Mouse (Mus musculus) adrenal gland, postnatal 36 days (tissue): ENCODE data around the gene Dmp1. TPM values are rescaled to one million over a fixed set of nuclear protein-coding genes. Genes with fewer than 3 reads are reported as not detected.
A peak's percentile ranks its signal among the peaks of the same experiment; 100 is the strongest.

Source experiments
- DNase-seq, 2 experiments: peaks; one replicate each; pipeline ENCODE4 v3.0.0; 2021; ENCODE audit warnings: mixed read lengths in 1 of 2
- long read RNA-seq, 2 experiments: library from polyadenylated mRNA; stranded (forward); transcript quantifications; one replicate each; pipeline ENCODE4 v2.0.0; 2021; ENCODE audit warnings: borderline sequencing depth in 2 of 2
- total RNA-seq, 2 experiments: library from RNA; stranded (reverse); gene quantifications; 2 replicates each; pipeline ENCODE4 v1.2.3; 2021

Gene Dmp1
- not detected for total RNA-seq
- long read RNA-seq, experiment 1: 0 reads
- long read RNA-seq, experiment 2: 0 reads

GRCm38 (mm10) chr5:104202351-104202750, at the start of gene Dmp1:
Gene Dmp1, plus strand, starts transcription at chr5:104202613.
- DNase-seq: peak; percentile 3 to 25

DNA sequence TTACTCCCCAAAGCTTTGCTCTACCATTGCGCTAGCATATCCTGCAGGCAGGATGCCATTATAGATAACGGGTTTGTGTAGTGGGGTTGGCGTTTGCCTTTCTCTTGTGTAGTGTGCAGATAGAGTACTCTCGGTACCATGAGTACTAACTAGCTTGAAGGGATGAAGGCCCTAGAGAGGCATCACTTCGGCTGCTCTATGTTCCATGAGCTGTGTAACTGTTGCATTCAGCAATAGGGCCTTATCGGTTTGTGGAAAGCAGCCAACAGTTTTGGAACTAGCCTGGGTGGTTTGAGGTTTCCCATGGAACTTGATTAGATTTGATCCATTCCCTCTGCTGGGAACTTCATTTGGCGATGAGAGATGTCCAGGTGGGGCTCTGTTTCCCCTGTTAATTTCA, 44.7 kb upstream of the Dmp1 start:
- DNase-seq: no peak

GRCm38 (mm10) chr5:104158332-104159052, 43.9 kb upstream of the Dmp1 start:
- peak; percentile 42 to 47 for DNase-seq

DNA sequence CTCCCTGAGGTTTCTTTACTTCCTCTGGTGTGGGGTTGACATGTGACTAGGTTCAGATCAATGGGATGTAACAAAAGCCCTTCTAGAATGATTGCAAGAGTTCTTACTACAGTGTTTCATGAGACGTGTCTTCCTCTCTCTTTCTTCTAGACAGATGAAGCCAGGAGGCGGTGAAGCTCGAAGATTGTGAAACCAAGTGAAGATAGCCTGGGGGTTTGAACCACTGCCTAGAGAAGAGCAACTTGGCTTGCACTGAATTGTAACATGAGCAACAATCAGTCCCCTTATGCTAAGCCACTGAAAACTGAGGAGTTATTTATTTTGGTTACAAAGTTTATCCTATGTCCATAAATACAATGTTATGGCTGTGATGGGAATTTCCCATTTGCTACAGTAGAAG, 41.8 kb upstream of the Dmp1 start:
- DNase-seq: no peak

- DNase-seq: peak; percentile 17 to 39
Measured at GRCm38 (mm10) chr5:104161390-104161789, 41.0 kb upstream of the Dmp1 start.

- no peak for DNase-seq
Measured at GRCm38 (mm10) chr5:104163536-104163935, 38.9 kb upstream of the Dmp1 start.

GRCm38 (mm10) chr5:104170412-104170811, 32.0 kb upstream of the Dmp1 start, which contains the start of gene Dspp:
Gene Dspp, plus strand, starts transcription at chr5:104170712.
- no peak for DNase-seq

DNA sequence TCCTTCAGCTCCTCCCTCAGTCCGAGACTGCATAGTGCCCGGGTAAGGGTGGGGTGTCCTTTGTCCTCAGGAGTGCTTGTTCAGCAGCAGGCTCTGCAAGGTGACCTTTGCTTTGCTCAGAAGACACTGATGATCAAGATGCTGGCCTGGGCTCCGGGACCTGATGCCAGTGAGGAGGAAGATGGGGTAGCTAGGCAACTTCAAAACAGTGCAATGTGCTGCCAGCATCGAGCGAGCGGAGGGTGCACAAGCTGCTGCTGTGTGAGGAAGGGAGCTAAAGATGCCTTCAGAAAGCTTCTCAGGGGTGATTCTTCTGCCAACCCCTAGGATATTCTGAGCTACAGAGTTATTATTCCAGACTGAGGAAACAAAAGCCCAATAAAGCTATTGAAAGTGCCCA, 29.3 kb upstream of the Dmp1 start:
- DNase-seq: no peak

DNA sequence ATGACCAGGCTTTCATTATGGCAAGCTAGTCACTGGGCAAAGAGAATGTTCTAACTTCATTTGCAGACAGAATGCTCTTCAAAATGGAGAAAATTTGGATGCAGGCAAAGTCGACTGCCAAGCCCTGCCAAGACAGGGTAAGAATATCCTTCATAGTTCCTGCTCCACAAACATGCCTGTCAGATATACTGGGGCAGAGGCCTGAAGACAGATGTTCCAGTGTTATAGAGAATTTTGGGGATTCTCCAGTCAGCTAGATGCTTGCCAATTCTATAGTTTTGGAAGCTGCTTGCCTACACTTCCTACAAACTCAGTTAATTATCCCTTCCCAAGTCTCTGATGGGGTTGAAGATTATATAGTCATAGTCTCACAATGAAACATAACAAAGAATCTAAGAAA, 18.7 kb upstream of the Dmp1 start:
- no peak for DNase-seq

- DNase-seq: no peak
Measured at GRCm38 (mm10) chr5:104187281-104187680, 15.1 kb upstream of the Dmp1 start.

- peak; percentile 9 to 10 for DNase-seq
Measured at GRCm38 (mm10) chr5:104195086-104195485, 7.3 kb upstream of the Dmp1 start.

- no peak for DNase-seq
Measured at GRCm38 (mm10) chr5:104201153-104201950, 1.1 kb upstream of the Dmp1 start.

- DNase-seq: no peak
Measured at GRCm38 (mm10) chr5:104212531-104212930, 10.1 kb downstream of the Dmp1 start.

GRCm38 (mm10) chr5:104218926-104219325, 16.5 kb downstream of the Dmp1 start:
- peak in 1 of 2 experiments; percentile 20 for DNase-seq

GRCm38 (mm10) chr5:104224299-104224698, 21.9 kb downstream of the Dmp1 start:
- DNase-seq: no peak

- DNase-seq: no peak
Measured at GRCm38 (mm10) chr5:104224750-104225149, 22.3 kb downstream of the Dmp1 start.

- no peak for DNase-seq
Measured at GRCm38 (mm10) chr5:104228497-104228896, 26.1 kb downstream of the Dmp1 start.

DNA sequence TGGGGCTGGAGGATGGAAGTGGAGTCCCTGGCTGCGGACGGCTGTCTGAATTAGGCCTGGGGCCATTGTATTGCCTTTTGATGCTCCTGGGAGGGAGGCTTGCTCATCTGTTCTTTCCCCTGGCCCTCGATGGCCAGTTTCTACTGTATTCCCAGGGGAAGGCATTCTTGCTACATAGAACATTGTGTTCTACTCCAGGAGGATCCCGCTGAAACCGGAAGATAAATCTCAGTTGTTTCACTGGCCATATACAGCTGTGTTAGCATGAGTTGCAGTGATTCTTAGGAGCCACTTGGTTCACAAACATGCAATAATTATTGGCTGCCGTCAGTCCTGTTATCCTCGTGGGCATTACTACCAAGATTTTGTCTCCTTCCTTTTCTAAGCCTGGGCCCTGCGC, 34.3 kb downstream of the Dmp1 start:
- no peak for DNase-seq

DNA sequence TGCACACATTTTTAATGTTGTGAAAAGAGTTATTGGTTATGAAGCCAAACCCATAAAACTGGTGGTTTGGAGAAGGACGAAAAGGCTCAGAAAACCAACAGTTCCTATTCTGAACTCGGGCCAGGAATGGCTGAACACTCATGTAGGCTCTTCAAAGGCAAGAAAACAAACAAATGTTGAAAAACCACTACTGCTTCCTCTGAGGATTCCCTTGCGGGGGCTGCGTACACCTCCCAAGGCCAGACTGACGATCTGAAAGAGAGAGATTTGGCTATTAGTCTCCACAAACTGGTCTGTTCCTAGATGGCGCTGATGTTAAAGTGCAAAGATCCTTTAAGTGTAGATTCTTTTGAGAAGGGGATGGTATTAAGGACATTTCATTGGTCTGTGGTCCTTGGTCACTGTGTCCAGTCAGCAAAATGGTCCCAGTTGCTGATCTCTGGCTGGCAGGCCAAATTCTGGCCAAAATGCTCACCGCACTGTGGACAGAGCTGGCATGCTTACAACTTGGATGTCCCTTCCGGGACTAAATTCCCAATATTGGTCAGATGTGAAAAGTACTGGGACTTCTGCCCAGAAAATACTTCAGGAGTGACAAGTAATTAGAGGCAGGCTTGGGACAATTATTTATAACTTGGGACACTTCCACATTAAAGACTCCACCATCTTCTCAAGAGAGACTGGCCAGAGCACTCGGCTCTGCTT, 37.4 kb downstream of the Dmp1 start:
- DNase-seq: peak; percentile 25 to 52

GRCm38 (mm10) chr5:104244261-104244660, 41.8 kb downstream of the Dmp1 start:
- no peak for DNase-seq

GRCm38 (mm10) chr5:104251811-104252210, 49.4 kb downstream of the Dmp1 start:
- DNase-seq: no peak

DNA sequence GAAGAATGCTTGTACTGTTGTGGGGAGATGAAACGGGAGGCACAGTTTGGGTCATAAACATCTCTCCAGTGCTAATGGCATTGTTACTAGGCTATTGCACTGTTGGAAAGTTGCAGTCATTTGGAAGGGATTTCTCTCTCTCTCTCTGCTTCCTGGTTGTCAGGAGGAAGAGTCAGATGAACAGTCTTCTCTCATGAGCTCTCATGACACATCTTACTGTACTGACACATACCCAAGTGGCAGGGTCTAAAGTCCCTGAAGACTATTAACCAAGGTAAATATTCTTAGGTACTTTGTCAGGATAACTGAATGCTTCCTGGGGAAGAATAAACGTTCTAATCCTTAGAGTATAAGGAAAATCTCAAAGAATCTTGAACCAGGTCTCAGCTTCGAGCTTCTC, 54.2 kb downstream of the Dmp1 start:
- no peak for DNase-seq
